Mouse (Mus musculus): ENCODE results near the gene Adgre5. TPM values are rescaled to one million over a fixed set of nuclear protein-coding genes. Genes with fewer than 3 reads are reported as not detected.

Gene Adgre5
- polyA plus RNA-seq, 1 experiment = 43.2 TPM

- no peaks in the 10 kb centered on the region for H3K27me3 ChIP-seq (ENCODE audit: control insufficient read depth, insufficient read depth, low read length)
- peak within 1 kb of the TSS; percentile 71 for H3K27ac ChIP-seq (ENCODE audit: insufficient read depth, low read depth, low read length)
- under 1% methylated on average over 62 of the region's 63 CpGs for WGBS
- peak; percentile 77 for TF ChIP-seq POLR2A (IDR thresholded peaks at IDR 0.05; ENCODE audit: low read depth, low read length)
- no peak for TF ChIP-seq CTCF (IDR thresholded peaks at IDR 0.05; ENCODE audit: extremely low read depth, insufficient read length, insufficient replicate concordance, low read depth, low read length)
- peaks cover 7% of the 10 kb centered on the region for H3K36me3 ChIP-seq (ENCODE audit: control insufficient read depth, insufficient read depth, low read length)
- peaks cover 5% of the 10 kb centered on the region; the same call in 1 of the 2 replicates for H3K4me1 ChIP-seq (ENCODE audit: control insufficient read depth, insufficient read depth, insufficient read length, low read length)
- peak within 1 kb of the TSS; percentile 71 for H3K4me3 ChIP-seq (ENCODE audit: low read depth, low read length)
These were observed 26.0 kb downstream of the Adgre5 start, which contains the start of gene Ddx39 for GRCm38 (mm10) chr8:83715031-83715690. TSS of gene Ddx39 (plus strand) at chr8:83715177.

DNA sequence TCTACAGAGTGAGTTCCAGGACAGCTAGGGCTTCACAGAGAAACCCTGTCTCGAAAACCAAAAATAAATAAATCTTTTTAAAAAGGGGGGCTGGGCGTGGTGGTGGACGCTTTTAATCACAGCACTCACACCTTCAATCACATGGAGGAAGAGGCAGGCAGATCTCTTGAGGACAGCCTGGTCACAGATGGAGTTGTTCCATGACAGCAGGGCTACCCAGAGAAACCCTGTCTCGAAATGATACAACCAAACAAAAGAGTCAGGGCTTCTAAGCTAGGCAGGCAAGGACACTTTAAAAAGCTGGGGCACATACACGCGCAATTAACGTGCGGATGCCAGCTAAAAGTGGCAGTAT, 26.5 kb downstream of the Adgre5 start:
- no peaks in the 10 kb centered on the region for H3K27me3 ChIP-seq (ENCODE audit: control insufficient read depth, insufficient read depth, low read length)
- no peak overlapping the region; the same call in 1 of the 2 replicates for H3K27ac ChIP-seq (ENCODE audit: insufficient read depth, low read depth, low read length)
- 12% methylated on average over 8 of the region's 8 CpGs for WGBS

DNA sequence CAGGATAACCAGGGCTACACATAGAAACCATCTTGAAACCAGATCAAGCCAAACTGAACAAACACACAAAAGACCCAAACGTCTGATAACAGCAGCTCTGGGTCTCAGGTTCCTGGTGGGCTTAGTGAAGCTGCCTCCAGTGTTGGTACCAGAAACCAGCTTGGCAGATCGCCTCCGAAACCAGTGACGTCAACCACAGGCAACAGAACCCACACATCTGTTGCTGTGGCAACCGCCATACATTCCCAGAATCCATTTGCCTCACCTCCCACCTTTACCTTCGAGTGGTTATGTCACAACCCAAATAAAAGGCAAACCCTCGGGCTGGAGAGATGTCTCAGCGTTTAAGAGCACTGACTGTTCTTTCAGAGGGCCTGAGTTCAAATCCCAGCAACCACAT, 33.6 kb downstream of the Adgre5 start:
- WGBS = 73% methylated on average over 8 of the region's 8 CpGs
- TF ChIP-seq CTCF (IDR thresholded peaks at IDR 0.05; ENCODE audit: extremely low read depth, insufficient read length, insufficient replicate concordance, low read depth, low read length) (no peak), POLR2A (IDR thresholded peaks at IDR 0.05; ENCODE audit: low read depth, low read length) (no peak)
- no peak overlapping the region for H3K27ac ChIP-seq (ENCODE audit: insufficient read depth, low read depth, low read length)
- no peak overlapping the region for H3K4me3 ChIP-seq (ENCODE audit: low read depth, low read length)
- no peaks in the 10 kb centered on the region for H3K27me3 ChIP-seq (ENCODE audit: control insufficient read depth, insufficient read depth, low read length)
- peaks cover 2% of the 10 kb centered on the region; the same call in 1 of the 2 replicates for H3K4me1 ChIP-seq (ENCODE audit: control insufficient read depth, insufficient read depth, insufficient read length, low read length)
- H3K36me3 ChIP-seq (ENCODE audit: control insufficient read depth, insufficient read depth, low read length) = no peaks in the 10 kb centered on the region

More for the DNA sequence above, 26.5 kb downstream of the Adgre5 start:
- Histone ChIP-seq H3K4me3 (ENCODE audit: low read depth, low read length) (peak overlapping the region; percentile 8; the same call in 1 of the 2 replicates), H3K4me1 (ENCODE audit: control insufficient read depth, insufficient read depth, insufficient read length, low read length) (peaks cover 7% of the 10 kb centered on the region; the same call in 1 of the 2 replicates), H3K36me3 (ENCODE audit: control insufficient read depth, insufficient read depth, low read length) (peaks cover 2% of the 10 kb centered on the region)
- TF ChIP-seq CTCF (IDR thresholded peaks at IDR 0.05; ENCODE audit: extremely low read depth, insufficient read length, insufficient replicate concordance, low read depth, low read length) (no peak), POLR2A (IDR thresholded peaks at IDR 0.05; ENCODE audit: low read depth, low read length) (no peak)

- H3K36me3 ChIP-seq (ENCODE audit: control insufficient read depth, insufficient read depth, low read length) = no peaks in the 10 kb centered on the region
- H3K27ac ChIP-seq (ENCODE audit: insufficient read depth, low read depth, low read length) = no peak overlapping the region
- TF ChIP-seq POLR2A (IDR thresholded peaks at IDR 0.05; ENCODE audit: low read depth, low read length) = no peak
- TF ChIP-seq CTCF (IDR thresholded peaks at IDR 0.05; ENCODE audit: extremely low read depth, insufficient read length, insufficient replicate concordance, low read depth, low read length) = no peak
- 75% methylated on average over 5 of the region's 5 CpGs for WGBS
- no peak overlapping the region for H3K4me3 ChIP-seq (ENCODE audit: low read depth, low read length)
- H3K4me1 ChIP-seq (ENCODE audit: control insufficient read depth, insufficient read depth, insufficient read length, low read length) = peaks cover 2% of the 10 kb centered on the region; the same call in 1 of the 2 replicates
- no peaks in the 10 kb centered on the region for H3K27me3 ChIP-seq (ENCODE audit: control insufficient read depth, insufficient read depth, low read length)
These were observed 34.7 kb downstream of the Adgre5 start for GRCm38 (mm10) chr8:83706411-83706810.

DNA sequence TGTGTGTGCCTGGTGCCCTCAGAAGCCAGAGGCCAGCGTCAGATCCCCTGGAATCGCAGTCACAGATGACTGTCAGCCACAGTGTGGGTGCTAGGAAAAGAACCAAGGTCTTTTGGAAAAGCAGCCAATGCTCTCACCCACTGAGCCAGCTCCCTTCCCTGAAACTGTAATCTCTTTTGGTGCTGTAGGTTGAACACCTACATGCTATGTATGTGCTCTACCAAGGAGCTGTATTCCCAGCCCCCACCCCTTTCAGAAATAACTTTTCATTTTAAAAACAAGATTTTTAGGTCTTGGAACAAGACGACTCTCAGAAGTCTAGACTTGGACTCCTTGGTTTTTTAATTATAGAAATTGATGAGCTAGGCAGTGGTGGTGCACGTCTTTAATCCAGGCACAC, 37.7 kb downstream of the Adgre5 start:
- Histone ChIP-seq H3K4me1 (ENCODE audit: control insufficient read depth, insufficient read depth, insufficient read length, low read length) (peaks cover 2% of the 10 kb centered on the region), H3K27me3 (ENCODE audit: control insufficient read depth, insufficient read depth, low read length) (no peaks in the 10 kb centered on the region), H3K36me3 (ENCODE audit: control insufficient read depth, insufficient read depth, low read length) (no peaks in the 10 kb centered on the region), H3K4me3 (ENCODE audit: low read depth, low read length) (no peak overlapping the region), H3K27ac (ENCODE audit: insufficient read depth, low read depth, low read length) (no peak overlapping the region)
- TF ChIP-seq POLR2A (IDR thresholded peaks at IDR 0.05; ENCODE audit: low read depth, low read length) = no peak
- no peak for TF ChIP-seq CTCF (IDR thresholded peaks at IDR 0.05; ENCODE audit: extremely low read depth, insufficient read length, insufficient replicate concordance, low read depth, low read length)
- 91% methylated on average over 4 of the region's 4 CpGs for WGBS

DNA sequence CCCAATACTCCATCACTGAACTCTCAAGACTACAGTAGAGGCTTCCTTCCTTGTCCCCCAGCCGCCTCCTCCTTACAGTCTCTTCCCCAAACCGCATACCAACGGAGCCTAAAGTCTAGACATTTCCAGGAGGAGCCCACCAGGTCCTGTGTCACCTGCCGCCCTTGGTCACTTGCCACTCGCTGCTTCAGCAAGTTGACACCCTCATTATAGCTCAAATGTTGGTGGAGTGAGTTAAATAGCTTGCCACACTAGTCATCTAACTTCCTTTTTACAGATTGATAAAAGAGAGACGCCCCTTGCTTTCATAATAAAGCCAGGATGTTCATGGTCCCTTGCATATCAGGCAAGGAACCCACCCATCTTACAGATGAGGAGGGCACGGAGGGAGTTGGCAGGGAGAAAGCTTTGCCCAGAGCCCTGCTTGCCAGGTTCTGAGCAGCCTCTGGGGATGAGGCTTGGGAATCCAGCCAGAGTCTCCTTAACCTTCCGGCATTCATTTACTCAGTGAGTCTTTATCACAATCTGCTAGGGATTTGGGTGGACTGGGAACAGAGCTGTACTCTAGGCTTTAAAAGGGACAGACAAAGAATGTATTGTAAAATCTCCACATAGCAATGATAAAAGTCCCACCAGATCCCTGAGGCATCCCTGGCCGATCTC, 40.6 kb downstream of the Adgre5 start:
- Histone ChIP-seq H3K4me1 (ENCODE audit: control insufficient read depth, insufficient read depth, insufficient read length, low read length) (peaks cover 21% of the 10 kb centered on the region), H3K36me3 (ENCODE audit: control insufficient read depth, insufficient read depth, low read length) (no peaks in the 10 kb centered on the region), H3K27me3 (ENCODE audit: control insufficient read depth, insufficient read depth, low read length) (no peaks in the 10 kb centered on the region), H3K27ac (ENCODE audit: insufficient read depth, low read depth, low read length) (no peak overlapping the region), H3K4me3 (ENCODE audit: low read depth, low read length) (no peak overlapping the region)
- TF ChIP-seq CTCF (IDR thresholded peaks at IDR 0.05; ENCODE audit: extremely low read depth, insufficient read length, insufficient replicate concordance, low read depth, low read length) (no peak), POLR2A (IDR thresholded peaks at IDR 0.05; ENCODE audit: low read depth, low read length) (no peak)
- WGBS = 44% methylated on average over 9 of the region's 9 CpGs

GRCm38 (mm10) chr8:83699566-83699965, 41.6 kb downstream of the Adgre5 start:
- Histone ChIP-seq H3K27me3 (ENCODE audit: control insufficient read depth, insufficient read depth, low read length) (no peaks in the 10 kb centered on the region), H3K4me3 (ENCODE audit: low read depth, low read length) (peak overlapping the region; percentile 95), H3K36me3 (ENCODE audit: control insufficient read depth, insufficient read depth, low read length) (no peaks in the 10 kb centered on the region), H3K27ac (ENCODE audit: insufficient read depth, low read depth, low read length) (peak overlapping the region; percentile 95), H3K4me1 (ENCODE audit: control insufficient read depth, insufficient read depth, insufficient read length, low read length) (peaks cover 30% of the 10 kb centered on the region)
- TF ChIP-seq CTCF (IDR thresholded peaks at IDR 0.05; ENCODE audit: extremely low read depth, insufficient read length, insufficient replicate concordance, low read depth, low read length) (no peak), POLR2A (IDR thresholded peaks at IDR 0.05; ENCODE audit: low read depth, low read length) (no peak)
- WGBS = 35% methylated on average over 9 of the region's 9 CpGs
